Mouse (Mus musculus): ENCODE data around the gene Paxx. TPM values are rescaled to one million over a fixed set of nuclear protein-coding genes. Genes with fewer than 3 reads are reported as not detected.

Gene Paxx
- total RNA-seq, 2 experiments from 2014 or later, result 41.0 to 48.5 TPM

GRCm38 (mm10) chr2:25484901-25485647 lies 24.2 kb upstream of the Paxx start:
- no peak for DNase-seq (ENCODE audit: low spot score in 2 of 2)

- DNase-seq (ENCODE audit: low spot score in 2 of 2), result no peak
These were observed 22.1 kb upstream of the Paxx start for GRCm38 (mm10) chr2:25482969-25483368.

- no peak for DNase-seq (ENCODE audit: low spot score in 2 of 2)
These were observed 19.6 kb upstream of the Paxx start for GRCm38 (mm10) chr2:25480541-25480940.

- DNase-seq (ENCODE audit: low spot score in 2 of 2), result no peak
These were observed 18.8 kb upstream of the Paxx start for GRCm38 (mm10) chr2:25479551-25480311.

GRCm38 (mm10) chr2:25477967-25478675 lies 17.2 kb upstream of the Paxx start:
- DNase-seq (ENCODE audit: low spot score in 2 of 2), result no peak

GRCm38 (mm10) chr2:25477541-25477940 lies 16.6 kb upstream of the Paxx start:
- DNase-seq (ENCODE audit: low spot score in 2 of 2), result no peak

DNA sequence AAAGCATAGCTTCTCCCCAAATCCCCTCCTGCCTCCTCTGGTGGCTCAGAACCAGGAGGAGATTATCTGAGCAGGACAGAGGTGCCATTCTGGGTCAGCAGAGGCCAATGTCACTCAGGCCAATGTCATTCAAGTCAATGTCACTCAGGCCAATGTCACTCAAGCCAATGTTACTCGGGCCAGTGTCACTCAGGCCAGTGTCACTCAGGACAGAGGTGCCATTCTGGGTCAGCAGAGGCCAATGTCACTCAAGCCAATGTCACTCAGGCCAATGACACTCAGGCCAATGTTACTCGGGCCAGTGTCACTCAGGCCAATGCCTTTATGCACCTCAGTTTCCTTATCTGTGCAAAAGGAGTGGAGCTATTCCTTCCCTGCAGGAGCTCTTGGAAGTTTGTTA lies 11.7 kb upstream of the Paxx start:
- DNase-seq (ENCODE audit: low spot score in 2 of 2), result no peak

GRCm38 (mm10) chr2:25469969-25470368 lies 9.1 kb upstream of the Paxx start, which contains the start of gene Ptgds:
Gene Ptgds (minus strand): TSS chr2:25470046.
- DNase-seq (ENCODE audit: low spot score in 2 of 2), result no peak

- DNase-seq (ENCODE audit: low spot score in 2 of 2), result no peak
These were observed 8.3 kb upstream of the Paxx start for GRCm38 (mm10) chr2:25468962-25469915.

DNA sequence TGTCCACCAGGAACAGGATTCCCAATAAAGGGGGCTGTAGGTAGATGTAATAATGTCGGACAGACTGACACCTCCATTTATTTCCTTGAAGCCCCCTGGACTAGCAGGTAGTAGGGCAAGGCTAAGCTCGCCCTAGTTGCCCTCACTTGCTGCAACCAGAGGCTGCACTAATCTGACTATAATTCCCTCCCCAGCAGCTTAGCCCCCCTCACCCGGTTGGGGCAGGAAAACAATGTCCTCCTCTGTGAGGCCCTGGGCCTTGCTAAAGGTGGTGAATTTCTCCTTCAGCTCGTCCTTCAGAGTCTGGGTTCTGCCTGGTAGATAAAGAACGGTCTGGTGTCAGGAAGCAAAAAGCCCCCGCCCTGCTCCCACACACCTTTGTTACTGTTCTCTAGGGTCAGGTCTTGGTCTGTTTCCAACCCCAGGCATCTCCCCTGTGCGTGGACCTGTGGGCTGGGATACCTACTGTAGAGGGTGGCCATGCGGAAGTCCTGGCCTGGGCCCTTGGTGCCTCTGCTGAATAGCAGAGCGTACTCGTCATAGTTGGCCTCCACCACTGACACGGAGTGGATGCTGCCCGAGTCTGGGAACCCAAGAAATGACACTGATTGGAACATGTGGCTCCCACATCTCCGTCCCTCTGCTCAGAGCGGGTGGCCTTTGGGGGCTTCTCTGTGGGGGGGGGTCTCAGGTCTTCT lies 6.9 kb upstream of the Paxx start:
- DNase-seq (ENCODE audit: low spot score in 2 of 2), result no peak

GRCm38 (mm10) chr2:25465816-25466635 lies 5.1 kb upstream of the Paxx start:
- no peak for DNase-seq (ENCODE audit: low spot score in 2 of 2)

DNA sequence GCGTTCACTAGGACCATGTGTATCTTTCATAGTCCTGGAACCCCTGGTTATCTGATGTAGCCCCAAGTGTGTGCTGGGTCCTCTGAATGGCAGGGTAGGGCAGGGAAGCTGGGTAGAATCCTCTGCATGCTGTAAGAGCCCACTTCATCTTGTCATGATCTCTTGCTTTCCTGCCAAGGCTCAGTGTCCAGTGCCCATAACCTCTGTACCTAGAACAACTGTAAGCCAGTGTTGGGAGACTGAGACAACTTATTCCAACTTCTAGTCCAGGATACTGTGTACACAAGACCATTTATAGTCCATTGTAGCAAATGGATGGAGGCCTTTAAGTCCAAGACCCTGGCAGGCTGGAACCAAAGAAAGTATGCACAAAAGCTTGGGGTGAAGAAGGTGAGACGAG lies 4.4 kb upstream of the Paxx start:
- no peak for DNase-seq (ENCODE audit: low spot score in 2 of 2)

- DNase-seq (ENCODE audit: low spot score in 2 of 2), result no peak
These were observed 2.7 kb upstream of the Paxx start for GRCm38 (mm10) chr2:25463630-25464029.

- DNase-seq (ENCODE audit: low spot score in 2 of 2), result no peak
These were observed 513 bp upstream of the Paxx start for GRCm38 (mm10) chr2:25461407-25461806.

DNA sequence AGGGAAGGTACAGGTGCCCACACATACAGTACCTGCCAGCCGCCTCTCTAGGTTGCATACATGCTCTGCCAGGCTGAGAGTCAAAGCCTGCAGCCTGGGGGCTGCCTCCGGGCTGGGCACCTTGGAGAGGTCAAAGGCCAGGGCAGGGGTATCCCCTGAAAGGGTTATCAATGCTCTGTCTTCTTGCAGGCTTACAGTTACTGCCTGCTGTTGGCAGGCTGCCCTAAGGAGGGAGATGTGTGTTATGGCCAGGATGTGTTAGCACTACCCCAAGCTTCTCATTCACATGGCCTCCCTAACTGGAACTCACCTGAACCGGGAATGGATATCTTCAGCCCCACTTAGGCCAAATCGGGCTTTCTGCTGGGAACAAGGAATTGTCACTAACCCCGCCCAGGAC lies 759 bp downstream of the Paxx start:
- no peak for DNase-seq (ENCODE audit: low spot score in 2 of 2)

DNA sequence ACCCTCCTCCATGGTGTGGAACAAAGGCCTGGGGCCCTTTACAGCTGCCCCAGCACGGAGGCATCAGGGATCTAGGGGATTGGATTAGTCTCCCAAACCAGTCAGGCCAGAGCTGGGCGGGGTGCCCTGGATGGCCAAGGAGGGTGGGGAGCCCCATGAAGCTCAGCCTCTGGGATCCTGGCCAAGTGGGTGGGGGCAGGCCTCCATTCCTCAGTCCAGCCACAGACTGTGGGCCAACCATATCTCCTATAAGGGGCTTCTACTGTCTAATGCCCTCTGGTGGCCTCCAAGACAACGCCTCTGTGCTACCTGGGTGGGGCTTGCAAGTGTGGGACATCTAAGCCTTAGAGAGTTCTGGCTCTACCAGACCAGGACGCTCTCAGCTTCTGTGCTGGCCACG lies 2.0 kb downstream of the Paxx start:
- DNase-seq (ENCODE audit: low spot score in 2 of 2), result no peak

DNA sequence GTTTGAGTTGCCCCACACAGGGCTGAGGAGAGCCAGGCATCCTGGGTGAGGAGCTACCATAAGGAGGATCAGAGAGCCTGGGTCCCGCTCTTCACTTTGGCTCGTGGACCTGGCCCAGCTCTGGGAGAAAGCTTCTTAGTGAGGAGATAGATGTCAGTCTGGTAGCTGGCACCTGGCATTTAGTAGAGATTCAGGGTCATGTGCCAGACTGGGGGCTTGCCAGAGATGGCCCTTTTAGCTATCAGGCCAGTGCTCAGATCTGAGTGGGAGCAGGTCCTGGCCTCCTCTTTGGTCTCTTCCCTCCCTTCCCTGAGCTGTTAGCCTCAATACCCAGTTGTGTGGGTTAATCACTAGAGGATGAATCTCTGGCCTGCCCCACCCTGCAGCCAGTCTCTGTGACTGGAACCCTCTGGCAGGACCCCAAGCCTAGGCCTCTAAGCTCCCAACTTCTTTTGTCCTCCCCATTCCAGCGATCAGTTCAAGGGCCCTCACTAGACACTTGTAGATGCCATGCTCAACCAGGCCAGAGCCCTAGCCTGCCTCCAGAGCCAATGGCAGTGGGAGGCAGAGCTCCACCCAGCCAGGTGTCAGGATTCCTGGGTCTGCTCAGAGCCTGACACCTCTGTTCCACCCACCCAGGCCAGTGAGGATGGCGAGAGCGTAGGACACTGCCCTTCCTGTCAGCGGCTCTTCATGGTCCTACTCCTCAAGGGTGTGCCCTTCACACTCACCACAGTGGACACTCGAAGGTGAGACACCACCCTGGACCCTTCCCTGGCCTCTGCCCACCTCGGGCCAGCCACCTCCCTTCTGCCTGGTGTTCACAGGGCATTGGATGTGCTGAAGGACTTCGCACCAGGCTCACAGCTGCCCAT lies 3.6 kb downstream of the Paxx start:
- DNase-seq (ENCODE audit: low spot score in 2 of 2), result no peak

DNA sequence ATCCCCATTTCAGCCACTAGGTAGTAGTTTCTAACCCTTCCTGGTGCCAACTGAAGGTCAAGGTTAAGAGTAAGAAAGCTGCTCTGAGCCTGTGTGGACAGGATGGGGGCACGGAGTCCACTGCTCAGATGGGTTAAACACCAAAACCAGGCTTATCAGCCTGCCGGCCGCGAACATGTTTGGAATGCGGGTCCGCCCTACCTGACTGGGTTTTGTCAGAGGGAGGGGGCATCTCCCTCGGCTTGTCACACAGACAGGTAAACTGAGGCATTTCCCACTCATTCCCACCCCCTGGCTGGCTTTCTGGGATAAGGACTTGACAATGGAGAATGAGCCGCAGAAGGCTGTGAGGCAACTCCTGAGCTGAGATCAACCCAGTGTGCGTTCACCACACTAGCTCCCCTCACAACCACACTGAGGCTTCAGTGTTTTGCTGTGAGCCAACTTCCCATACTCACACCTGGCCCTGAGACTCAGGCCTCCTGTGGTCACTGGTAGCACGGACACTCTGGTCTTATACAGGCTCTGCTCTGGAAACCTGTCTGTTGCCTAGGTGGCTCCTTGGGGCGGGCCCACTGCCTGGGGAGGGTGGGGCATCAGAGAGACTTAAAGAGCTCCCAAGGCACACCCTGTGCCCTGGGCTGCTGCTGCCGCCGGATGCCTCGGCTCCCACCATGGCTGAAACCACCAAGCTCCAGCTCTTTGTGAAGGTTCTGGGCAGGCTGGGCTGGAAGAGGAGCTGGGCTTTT lies 4.5 kb downstream of the Paxx start, which contains the start of gene Clic3:
Gene Clic3, plus strand, starts transcription at position 634 of the 749 bp plus-strand sequence.
- no peak for DNase-seq (ENCODE audit: low spot score in 2 of 2)

Measured in adrenal gland, postnatal 4 days (tissue).